Mouse (Mus musculus): ENCODE results near the gene Sfxn2.

GRCm38 (mm10) chr19:46558631-46559030, 14.5 kb upstream of the Sfxn2 start:
- TF ChIP-seq CTCF (IDR thresholded peaks at IDR 0.05 in 2 of 3, conservative IDR thresholded peaks at IDR 0.05 in 1 of 3; ENCODE audit: control insufficient read depth in 1 of 3, insufficient read depth in 1 of 3, low read depth in 2 of 3, low read length in 3 of 3, poor library complexity in 1 of 3, severe bottlenecking in 1 of 3) (no peak), EP300 (IDR thresholded peaks at IDR 0.05; ENCODE audit: low read depth in 1 of 2, low read length in 2 of 2) (no peak), SMC3 (IDR thresholded peaks at IDR 0.05; ENCODE audit: low read depth, low read length) (no peak), ZKSCAN1 (IDR thresholded peaks at IDR 0.05; ENCODE audit: low read depth, low read length) (no peak)

All from MEL (cell line).